Mouse (Mus musculus) ES-Bruce4 (cell line): ENCODE measurements around the gene Fuz.

ENCODE experiments used
- CTCF ChIP-seq: IDR thresholded peaks from one replicate; pipeline ENCODE4 v1.8.1; 2011; ENCODE audit warnings: low read depth, low read length
- POLR2A ChIP-seq: IDR thresholded peaks from one replicate; pipeline ENCODE4 v1.8.1; 2011; ENCODE audit warnings: low read length; ENCODE audit not compliant: insufficient read depth

DNA sequence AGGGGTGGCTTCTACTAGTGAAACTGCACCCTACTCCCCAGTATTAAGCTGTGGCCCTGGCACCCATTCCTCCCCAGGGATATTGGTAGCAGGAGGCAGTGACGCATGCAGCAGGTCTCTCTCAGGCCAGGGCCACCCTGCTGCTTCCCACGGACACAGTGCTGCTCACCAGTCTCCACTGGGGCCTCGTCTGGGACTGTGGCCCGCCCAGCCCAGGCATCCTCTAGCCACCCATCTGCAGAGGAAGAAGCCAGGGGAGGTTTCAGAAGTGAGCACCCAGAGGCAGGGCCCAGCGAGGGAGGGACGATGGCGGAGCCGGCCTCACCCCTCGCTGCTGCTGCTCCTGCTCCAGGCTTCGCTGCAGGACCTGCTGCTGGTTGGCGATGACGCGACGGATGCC, 32.7 kb upstream of the Fuz start:
- TF ChIP-seq POLR2A = no peak
- no peak for TF ChIP-seq CTCF
